Mouse (Mus musculus) layer of hippocampus, postnatal 10 days (tissue): Measurements from ENCODE around the gene Bscl2. TPM values are rescaled to one million over a fixed set of nuclear protein-coding genes. Genes with fewer than 3 reads are reported as not detected.
A peak's percentile ranks its signal among the peaks of the same experiment; 100 is the strongest.

Experiments used
- DNase-seq, 2 experiments: peaks; one replicate each; pipeline ENCODE4 v3.0.0; 2021; ENCODE audit warnings: low spot score in 2 of 2
- long read RNA-seq: library from polyadenylated mRNA; stranded (forward); transcript quantifications from one replicate; pipeline ENCODE4 v2.0.0, GENCODE M21; 2023
- total RNA-seq, 2 experiments: library from RNA; stranded (reverse); gene quantifications; 2 replicates each; pipeline ENCODE4 v1.2.3; 2021

Gene Bscl2
- 100 to 1,000 TPM; 105 to 115 TPM for total RNA-seq
- long read RNA-seq, transcript Bscl2-208 (10 exons, 1,911 nt): minor isoform, 8 of 80 reads
- long read RNA-seq, transcript Bscl2-210 (12 exons, 1,962 nt): minor isoform, 12 of 80 reads
- long read RNA-seq, transcript Bscl2-201 (11 exons, 1,388 nt): minor isoform, 10 of 80 reads
- long read RNA-seq, transcript Bscl2-206 (11 exons, 1,795 nt): major isoform, 34 of 80 reads
- long read RNA-seq, partial matches to known transcripts: 6 of 80 reads
- long read RNA-seq, other reads (novel, unspliced or antisense): 9 of 80 reads

DNA sequence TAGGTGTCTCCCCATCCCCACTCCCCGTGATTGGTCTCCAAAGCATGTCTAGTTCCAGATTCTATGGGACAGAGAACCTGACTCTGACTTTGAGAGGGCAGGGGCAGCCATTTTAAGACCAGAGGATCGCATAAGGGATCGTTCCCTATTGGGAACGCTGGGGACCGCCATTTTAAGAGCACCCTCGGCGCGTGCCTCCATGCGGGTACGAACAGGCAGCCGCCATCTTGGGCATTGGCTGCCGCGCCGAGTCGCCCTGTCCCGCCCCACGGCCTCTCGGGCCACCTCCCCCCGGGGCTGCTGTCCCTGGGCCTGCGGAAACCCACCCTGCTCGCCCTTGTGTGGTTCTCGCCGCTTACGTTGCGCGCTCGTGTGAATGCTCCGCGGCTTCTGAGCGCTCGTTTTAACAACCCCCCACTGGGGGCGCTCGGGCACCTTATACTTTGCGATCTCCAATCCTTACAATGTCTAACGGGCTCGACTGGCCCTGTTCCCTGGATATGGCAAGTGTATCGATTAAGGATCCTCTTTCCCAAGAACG lies at the start of gene Bscl2:
TSS of gene Bscl2 (plus strand) at position 217 of the 541 bp plus-strand sequence.
- DNase-seq: peak; percentile 90 to 92

DNA sequence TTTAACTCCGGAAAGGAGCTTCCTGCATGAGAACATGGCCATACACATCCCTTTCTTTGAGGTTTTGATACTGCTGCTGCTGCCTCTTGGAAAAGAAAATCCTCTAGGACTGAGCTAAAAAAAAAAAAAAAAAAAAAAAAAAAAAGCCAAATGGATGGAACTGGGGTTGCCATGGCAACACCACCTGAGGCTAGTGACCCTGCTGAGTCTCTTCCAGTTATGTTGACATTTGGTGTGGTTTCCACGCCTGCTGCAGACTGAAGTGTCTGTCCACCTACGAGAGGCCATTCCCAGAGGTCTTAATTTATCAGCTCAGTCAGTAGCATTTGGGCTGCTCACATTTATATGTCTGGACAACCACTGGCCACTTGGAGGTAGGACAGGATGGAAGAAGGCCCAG lies 48.7 kb upstream of the Bscl2 start:
- no peak for DNase-seq

DNA sequence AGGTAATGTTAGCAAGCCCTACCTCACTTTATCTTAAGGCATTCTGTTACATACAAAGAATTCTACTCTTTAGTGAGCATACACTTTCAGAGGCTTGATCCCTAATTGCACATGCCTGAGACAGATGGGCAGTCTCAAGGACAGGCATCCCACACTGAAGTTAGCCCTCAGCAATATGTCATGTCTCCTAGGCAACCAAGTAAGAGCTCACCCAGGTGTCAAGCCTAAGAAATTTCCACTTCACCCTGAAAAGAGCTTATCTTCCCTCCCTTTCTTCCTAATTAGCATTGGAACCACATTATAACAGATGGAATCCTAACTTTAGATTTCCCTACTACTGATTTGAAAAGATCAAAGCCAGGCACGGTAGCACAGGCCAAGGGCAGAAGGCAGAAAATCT lies 48.1 kb upstream of the Bscl2 start:
- no peak for DNase-seq

DNA sequence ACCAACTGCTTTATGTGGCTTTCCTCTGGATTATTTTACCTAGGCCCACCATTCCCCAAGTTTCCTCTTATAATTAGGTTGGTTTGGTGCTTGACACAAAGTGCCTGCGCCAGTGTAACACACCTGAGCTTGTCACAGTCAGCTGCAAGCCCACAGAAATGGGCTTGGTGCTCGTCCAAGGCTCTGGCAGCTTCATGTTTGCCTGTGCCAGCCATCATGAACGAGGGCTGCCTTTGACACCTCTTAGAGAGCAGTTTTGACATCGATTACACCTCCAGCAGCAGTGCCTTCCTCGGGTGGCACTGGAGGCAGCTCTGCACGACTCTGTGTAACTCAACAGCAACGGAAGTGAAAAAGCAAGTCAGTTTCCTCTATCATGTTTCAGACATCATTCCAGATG lies 47.1 kb upstream of the Bscl2 start:
- DNase-seq: peak in 1 of 2 experiments; percentile 37

DNA sequence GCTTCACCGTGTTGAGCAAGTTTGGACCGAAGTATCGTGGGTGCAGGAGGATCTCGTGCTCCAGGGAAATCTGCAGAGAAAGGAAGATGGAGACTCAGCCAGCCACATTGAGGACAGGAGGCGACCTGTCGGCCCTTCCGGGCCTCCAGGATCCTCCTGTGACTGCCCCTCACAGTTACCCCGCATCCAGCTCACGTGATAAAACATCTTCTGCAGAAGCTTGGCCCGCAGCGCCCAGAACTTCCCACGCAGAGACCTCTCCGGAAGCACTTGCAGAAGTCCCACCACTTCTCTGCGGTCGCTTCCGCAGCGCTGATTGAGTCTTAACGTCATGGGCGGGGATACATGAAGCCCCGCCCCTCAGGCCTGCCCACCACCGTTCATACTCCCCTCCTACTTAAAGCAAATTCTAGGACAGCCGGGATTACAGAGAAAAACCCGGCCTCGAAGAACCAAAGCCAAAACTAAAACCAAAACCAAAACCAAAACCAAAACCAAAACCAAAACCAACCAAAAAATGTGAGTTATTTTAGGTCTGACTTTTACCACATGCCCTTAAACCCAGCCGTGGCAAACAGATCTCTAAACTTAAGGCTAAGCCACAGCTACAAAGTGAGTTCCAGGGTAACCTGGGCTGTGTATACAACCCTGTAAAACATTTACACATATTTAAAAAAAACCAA lies 38.9 kb upstream of the Bscl2 start, which contains the start of gene Polr2g:
TSS of gene Polr2g (minus strand) at position 314 of the 683 bp plus-strand sequence.
- peak; percentile 81 to 87 for DNase-seq

DNA sequence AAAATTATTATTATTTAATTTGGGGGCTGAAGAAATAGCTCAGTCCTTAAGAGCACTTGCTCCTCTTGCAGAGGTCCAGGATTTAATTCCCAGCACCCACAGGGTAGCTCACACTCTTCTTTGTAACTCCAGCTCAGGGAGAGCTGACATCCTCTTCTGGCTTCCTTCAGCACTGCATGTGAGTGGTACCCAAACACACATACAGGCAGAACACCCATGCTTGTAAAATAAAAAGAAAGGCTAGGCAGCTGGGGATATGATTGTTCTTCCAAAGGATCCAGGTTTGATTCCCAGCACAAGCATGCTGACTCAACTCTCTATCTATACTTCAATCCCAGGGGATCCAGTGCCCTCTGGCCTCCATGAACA lies 38.3 kb upstream of the Bscl2 start:
- DNase-seq: no peak

DNA sequence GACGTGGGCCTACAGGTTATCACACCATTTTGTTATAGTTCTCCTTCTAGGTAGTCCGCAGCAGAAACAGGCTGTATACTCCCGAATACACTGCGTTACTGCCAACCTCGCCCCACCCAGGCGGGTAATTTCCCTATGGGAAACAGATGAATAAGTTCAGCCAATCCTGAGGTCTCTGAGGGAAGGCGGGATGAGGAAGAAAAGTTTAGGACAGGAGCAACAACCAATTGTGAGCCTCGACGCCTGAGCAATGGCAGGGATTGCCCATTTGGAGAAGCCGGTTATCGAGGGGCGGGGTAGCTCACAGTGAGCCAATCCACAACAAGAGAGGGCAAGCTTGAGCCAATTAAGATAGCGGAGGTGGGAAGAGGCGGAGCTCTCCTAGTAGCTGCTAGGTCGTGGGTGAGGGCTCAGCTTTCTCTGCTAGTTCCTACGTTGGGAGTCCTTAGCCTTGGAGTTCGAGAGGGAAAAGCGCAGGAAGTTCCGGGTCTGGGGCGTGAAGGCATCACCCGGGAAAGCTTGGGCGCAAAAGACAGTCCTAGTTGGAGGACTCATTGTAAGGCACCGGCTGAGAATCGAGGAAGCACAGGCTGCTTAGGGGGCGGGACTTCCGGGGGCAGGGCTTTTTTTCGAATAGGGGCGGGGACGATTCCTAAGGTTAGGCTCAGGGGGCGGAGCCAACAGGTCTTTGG lies 35.0 kb upstream of the Bscl2 start, which contains the start of gene Zbtb3:
TSS of gene Zbtb3 (plus strand) at position 426 of the 692 bp plus-strand sequence.
- peak; percentile 90 for DNase-seq

DNA sequence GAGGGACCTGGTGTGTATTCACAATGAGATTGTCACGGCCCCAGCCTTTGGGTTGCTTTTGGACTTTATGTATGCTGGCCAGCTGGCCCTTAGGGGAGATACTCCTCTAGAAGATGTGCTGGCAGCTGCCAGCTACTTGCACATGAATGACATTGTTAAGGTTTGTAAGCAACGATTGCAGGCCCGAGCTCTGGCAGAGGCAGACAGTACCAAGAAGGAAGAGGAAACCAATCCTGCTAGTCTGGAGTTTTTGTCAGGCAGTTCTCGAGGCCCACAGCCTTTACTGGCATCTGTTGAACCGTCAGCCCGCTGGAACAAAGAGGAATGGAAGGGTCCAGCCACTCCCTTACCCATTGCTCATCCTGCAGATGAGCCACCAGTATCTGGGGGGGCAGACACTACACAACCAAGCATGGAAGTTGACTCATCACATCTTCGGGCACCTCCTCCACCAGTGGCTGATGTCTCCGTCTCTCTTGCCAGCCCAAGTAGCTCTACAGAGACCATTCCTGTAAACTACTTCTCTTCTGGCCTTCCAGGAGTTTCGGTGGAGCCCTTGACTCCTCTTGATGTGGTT lies 34.0 kb upstream of the Bscl2 start:
- DNase-seq: no peak

DNA sequence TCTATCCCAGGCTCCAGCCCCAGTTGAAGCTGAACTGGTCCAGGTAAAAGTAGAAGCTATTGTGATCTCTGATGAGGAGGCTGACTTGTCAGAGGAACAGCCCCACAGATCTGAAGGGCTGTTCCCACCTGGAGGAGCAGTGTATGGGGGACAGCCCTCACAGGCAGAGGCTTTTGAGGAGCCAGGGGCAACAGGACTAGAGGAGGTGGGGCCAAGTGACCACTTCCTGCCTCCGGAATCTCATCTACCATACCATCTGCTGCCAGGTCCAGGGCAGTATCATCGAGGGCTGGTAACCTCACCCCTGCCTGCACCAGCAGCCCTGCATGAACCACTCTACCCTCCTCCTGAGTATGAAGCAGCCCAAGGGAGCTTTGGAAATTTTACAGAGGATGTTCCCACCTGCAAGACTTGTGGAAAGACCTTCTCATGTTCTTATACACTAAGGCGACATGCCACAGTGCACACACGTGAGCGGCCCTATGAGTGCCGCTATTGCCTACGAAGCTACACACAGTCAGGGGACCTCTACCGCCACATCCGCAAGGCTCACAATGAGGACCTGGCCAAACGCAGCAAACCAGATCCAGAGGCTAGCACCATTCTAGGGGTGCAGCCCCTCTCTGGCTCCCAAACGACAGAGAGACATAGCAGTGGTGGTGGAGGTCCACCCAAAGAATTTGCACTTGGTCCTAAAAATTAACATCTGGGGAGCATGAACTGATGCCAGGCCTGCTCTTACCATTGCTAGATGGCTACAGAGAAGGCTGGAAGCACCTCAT lies 33.2 kb upstream of the Bscl2 start:
- no peak for DNase-seq

DNA sequence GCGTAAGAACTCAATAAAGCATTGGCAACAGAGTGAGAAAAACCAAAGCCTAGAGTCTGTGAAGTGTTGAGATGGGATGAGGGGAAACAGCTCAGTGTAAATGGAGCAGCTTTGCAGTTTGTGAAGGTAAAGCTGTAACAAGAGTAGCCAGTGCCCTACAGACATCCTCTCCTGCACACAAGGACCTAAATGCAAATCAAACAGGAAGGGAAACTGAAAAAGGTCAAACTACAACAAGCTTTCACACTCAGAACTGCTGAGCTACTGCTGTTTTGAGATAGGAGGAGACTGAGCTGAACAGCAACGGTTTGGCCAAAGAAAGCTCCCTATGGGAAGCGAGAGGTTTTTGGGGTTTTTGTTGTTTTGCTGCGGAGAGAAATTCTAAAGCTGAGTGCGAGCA lies 30.5 kb upstream of the Bscl2 start:
- no peak for DNase-seq

DNA sequence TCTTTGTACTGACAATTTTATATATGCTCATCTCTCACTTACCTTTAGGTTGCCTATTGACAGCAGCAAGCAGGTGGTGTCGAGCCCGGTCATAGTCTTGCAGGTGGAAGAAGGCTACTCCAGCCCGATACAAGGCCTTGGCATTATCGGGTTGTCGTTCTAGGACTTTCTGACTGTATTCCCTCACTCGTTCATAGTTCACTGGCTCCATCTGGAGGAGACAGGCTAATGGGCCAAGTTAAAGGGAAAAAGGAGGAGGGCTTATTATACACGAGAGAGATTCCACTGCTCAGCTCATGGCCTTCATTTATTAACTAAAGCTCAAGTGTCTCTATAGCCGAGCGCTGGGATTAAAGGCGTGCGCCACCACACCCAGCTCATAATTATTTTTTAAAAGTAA lies 21.5 kb upstream of the Bscl2 start:
- no peak for DNase-seq

DNA sequence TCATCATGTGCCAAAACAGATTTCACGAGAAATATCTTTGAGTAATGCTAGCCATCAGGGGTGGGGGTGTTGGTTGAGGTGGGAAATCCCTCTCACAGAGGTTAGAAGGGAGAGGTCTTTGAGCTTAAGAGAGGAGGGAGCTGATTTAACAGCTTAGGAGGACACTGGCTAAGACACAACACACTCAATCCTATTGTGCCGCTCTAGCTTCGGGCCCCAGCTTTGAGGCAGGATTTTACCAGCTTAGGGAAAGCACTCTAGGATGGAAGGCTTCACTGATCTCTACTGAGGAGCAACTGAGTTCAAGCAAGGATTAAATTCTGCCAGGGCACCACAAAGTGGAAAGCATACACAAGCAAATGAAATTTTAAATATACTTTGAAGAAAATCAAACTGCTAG lies 20.3 kb upstream of the Bscl2 start:
- no peak for DNase-seq

DNA sequence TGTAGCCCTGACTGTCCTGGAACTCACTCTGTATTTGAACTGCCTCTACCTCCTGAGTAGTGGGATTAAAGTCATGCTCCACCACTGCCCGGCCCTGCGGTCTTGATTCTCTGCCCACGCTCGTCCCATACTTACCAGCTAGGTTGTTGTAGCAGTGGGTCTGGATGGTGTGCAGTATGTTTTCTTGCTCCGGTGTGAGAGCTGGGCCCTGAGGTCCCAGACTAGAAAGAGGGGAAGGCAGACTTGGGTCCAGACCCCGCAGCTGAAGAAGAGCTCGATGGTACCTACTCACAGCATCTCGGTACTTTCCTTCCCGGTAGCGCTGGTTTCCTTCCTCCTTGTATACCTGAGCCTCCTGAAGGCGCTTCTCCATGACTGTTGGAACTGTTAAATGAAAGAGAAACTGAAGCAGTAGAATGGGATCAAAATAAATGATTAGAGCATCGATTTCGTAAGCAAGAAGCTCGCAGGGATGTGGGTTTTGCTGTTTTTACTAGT lies 18.9 kb upstream of the Bscl2 start:
- DNase-seq: no peak

DNA sequence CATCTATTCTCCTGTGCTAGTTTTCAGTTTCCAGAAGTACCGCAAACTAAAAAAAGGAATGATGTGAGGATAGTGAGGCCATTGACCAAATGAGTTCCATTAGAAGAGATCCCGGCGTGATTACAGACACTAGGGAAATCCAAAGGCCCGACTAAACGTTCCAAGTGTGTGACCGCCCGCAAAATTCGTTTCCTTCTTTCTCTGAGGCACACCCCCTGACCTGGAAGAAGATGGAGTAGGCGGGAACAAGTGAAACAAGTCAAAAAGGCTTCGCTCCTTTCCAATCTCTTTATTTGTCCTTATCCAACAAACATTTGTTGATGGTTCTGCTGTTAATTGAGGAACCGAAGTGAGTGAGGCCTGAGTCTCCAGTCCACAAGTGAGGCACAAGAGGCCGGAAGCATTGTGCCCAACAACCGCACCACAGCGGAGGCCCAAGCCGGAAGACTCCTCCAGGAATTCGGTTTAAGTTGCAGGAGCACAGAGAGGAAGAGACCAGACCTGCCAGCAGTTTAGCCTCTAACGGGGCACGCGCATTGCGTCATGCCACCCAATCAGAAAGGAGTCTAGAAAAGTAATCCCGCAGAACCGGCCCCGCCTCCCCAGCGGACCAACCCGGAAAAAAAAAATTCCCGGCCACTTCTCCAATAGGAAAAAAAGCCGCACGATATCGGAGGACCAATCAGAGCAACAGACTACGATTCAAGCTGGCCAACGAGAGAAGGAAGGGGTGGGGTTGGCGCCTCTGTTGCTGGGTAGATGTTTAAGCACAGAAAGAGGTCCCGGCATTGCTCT lies 18.3 kb upstream of the Bscl2 start, which contains the start of gene Ttc9c:
TSS of gene Ttc9c (minus strand) at position 533 of the 795 bp plus-strand sequence.
- DNase-seq: peak; percentile 91 to 95

DNA sequence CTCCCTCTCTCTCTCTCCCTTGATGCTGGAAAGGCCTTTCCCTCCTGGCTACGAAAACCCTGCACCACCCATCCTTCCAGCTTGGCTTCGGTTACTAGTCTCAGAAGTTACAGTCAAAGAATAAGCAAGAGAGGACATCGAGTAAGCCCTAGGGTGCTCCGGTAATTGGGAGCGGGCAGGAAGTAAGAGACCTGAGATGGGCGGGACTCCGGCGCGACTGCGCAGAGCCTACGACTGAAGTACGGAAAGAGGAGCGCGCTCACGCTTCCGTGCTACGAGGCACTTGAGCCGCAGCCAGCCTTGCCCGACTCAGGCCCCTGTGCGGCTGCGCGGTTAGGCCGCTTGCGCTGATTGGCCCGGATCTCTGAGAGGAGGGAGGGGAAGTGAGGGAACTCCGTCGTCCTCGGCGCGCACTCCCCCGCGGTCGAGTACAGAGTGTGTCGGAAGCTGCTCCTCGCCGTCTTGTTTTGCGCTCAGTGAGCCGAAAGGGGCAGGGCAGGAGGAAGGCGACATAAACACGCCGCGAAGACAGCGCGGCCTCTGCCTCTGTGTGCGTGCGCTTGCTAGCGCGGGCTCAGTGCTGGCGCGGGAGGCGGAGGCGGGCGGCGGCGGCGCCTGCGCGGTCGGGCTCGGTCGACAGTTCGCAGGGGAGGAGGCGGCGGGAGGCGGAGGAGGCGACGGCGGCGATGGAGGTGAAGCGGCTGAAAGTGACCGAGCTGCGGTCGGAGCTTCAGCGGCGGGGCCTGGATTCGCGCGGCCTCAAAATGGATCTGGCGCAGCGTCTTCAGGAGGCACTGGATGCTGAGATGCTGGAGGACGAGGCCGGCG lies 17.5 kb upstream of the Bscl2 start, which contains the start of gene Hnrnpul2:
TSS of gene Hnrnpul2 (plus strand) at position 415 of the 828 bp plus-strand sequence.
- peak; percentile 98 for DNase-seq

DNA sequence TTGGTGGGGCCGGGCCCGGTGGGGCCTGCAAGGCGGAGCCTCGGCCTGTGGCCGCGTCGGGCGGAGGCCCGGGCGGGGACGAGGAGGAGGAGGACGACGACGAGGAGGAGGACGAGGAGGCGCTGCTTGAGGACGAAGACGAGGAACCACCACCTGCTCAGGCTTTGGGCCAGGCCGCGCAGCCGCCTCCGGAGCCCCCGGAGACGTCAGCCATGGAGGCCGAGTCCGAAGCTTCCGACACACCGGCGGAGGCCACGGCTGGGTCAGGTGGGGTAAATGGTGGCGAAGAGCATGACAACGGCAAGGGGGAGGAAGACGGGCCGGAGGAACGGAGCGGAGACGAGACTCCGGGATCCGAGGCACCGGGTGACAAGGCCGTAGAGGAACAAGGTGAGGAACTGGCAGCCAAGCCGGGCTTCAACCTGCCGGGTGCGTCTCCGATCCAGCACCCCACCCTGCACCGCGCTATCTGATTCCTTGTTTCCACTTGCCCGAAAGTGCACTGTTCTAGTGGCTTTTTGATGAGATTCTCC lies 16.8 kb upstream of the Bscl2 start:
- DNase-seq: no peak

DNA sequence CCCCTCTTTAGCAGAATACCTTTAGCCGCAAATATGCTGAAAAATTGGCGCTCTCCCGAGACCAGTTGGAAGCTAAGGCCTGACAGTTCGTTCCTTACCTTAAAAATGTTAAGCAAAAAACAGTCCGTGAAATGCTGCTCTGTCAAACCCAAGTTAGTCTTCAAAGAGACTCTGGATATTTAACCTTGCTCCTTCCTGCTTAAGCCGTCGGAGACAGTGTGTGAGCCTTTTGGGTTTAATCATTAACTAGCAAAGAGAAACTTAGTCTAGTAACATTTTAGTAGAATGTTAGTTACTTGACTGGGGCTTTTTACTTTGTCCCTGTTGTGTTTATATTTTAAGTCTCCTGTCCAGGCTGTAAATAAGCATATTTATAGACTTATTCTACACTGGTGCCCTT lies 16.1 kb upstream of the Bscl2 start:
- DNase-seq: no peak

DNA sequence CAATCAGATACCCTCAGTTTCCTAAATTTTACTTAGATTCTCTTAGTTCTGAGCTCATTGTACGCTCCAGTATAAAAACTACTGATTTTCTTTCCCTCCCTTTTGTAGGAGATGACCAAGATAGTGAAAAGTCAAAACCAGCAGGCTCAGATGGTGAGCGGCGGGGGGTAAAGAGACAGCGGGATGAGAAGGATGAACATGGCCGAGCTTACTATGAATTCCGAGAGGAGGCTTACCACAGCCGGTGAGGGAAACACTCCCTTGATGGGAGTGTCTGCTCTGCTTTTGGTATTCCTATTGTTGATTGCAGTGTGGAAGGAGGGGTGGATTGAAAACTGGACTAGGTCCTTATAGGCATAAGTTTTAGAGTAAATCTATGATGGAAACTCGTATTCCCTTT lies 14.6 kb upstream of the Bscl2 start:
- no peak for DNase-seq
